Mouse (Mus musculus): ENCODE data around the gene Itih3. TPM values are rescaled to one million over a fixed set of nuclear protein-coding genes. Genes with fewer than 3 reads are reported as not detected.

Itih3 gene
- polyA plus RNA-seq, 1 experiment = 1.4 TPM

DNA sequence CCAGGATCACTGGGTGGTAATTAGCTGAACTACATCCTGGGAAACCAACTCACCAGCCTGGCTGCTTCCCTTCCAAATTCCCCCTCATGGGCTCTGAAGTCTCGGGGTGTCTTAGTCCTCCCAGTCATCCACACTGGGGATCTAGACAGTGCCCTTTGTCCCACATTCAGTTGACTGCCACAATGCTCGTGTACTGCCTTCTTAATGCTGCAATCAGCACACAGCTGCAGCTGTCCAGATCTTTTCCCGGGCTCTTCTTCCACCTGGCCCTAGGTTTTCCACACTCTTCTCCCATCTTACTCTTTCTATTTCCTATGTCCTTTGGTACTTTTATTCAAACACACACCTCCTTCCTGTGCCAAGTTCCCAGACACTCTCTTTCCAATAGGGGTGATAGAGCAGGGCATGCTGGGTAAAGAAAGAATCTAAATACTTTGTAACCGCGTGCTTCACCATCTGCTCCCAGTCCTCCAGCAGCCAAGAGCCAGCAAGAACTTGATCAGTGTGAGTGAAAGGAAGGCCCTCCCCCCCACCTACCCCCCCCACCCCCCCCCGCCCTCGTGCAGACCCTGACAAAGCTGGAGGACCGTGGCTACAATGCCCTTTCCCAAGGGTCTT, 1.4 kb downstream of the Itih3 start:
- no peaks in the 10 kb centered on the region for H3K27me3 ChIP-seq (ENCODE audit: control insufficient read depth, insufficient read depth, low read length)
- TF ChIP-seq POLR2A (IDR thresholded peaks at IDR 0.05; ENCODE audit: low read depth, low read length) (no peak), CTCF (IDR thresholded peaks at IDR 0.05; ENCODE audit: extremely low read depth, insufficient read depth, insufficient read length, insufficient replicate concordance) (no peak)
- H3K4me1 ChIP-seq (ENCODE audit: control insufficient read depth, insufficient read depth, insufficient read length) = no peaks in the 10 kb centered on the region
- H3K4me3 ChIP-seq (ENCODE audit: extremely low read depth, insufficient read depth, insufficient read length) = no peak overlapping the region
- H3K27ac ChIP-seq (ENCODE audit: insufficient read depth, low read length) = no peak overlapping the region
- WGBS = 67% methylated on average over 8 of the region's 8 CpGs
- H3K36me3 ChIP-seq (ENCODE audit: control insufficient read depth, insufficient read depth, low read length) = no peaks in the 10 kb centered on the region
- DNase-seq (ENCODE audit: low read depth in 1 of 2, low spot score in 2 of 2) = no peak

DNA sequence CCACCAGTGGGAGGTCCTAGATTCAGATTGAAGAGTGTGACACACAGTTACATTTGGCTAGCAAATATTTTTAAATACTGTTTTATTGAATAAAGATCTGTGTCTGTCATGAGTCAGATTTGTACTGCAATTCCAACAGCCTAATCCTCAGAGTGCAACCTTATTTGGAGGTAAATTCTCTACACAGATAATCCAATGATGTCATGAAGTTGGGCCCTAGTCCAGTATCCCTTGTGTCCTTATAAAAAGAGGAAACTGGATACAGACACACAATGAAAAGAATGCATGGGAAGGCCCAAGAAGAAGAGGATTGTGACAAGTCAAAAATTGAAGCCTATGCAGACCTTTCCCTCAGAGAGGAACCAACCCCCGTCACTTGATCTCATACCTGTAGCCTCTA, 7.0 kb downstream of the Itih3 start:
- TF ChIP-seq CTCF (IDR thresholded peaks at IDR 0.05; ENCODE audit: extremely low read depth, insufficient read depth, insufficient read length, insufficient replicate concordance) = no peak
- no peak for TF ChIP-seq POLR2A (IDR thresholded peaks at IDR 0.05; ENCODE audit: low read depth, low read length)
- no peaks in the 10 kb centered on the region for H3K27me3 ChIP-seq (ENCODE audit: control insufficient read depth, insufficient read depth, low read length)
- no peak overlapping the region for H3K4me3 ChIP-seq (ENCODE audit: extremely low read depth, insufficient read depth, insufficient read length)
- DNase-seq (ENCODE audit: low read depth in 1 of 2, low spot score in 2 of 2) = no peak
- 85% methylated on average over 1 of the region's 1 CpGs for WGBS
- H3K27ac ChIP-seq (ENCODE audit: insufficient read depth, low read length) = no peak overlapping the region
- H3K4me1 ChIP-seq (ENCODE audit: control insufficient read depth, insufficient read depth, insufficient read length) = no peaks in the 10 kb centered on the region
- no peaks in the 10 kb centered on the region for H3K36me3 ChIP-seq (ENCODE audit: control insufficient read depth, insufficient read depth, low read length)

- WGBS = 63% methylated on average over 5 of the region's 5 CpGs
- Histone ChIP-seq H3K4me3 (ENCODE audit: extremely low read depth, insufficient read depth, insufficient read length) (no peak overlapping the region), H3K4me1 (ENCODE audit: control insufficient read depth, insufficient read depth, insufficient read length) (no peaks in the 10 kb centered on the region), H3K36me3 (ENCODE audit: control insufficient read depth, insufficient read depth, low read length) (no peaks in the 10 kb centered on the region), H3K27me3 (ENCODE audit: control insufficient read depth, insufficient read depth, low read length) (no peaks in the 10 kb centered on the region), H3K27ac (ENCODE audit: insufficient read depth, low read length) (no peak overlapping the region)
- TF ChIP-seq CTCF (IDR thresholded peaks at IDR 0.05; ENCODE audit: extremely low read depth, insufficient read depth, insufficient read length, insufficient replicate concordance) (no peak), POLR2A (IDR thresholded peaks at IDR 0.05; ENCODE audit: low read depth, low read length) (no peak)
- no peak for DNase-seq (ENCODE audit: low read depth in 1 of 2, low spot score in 2 of 2)
These were observed 10.2 kb downstream of the Itih3 start for GRCm38 (mm10) chr14:30913404-30913803.

- Histone ChIP-seq H3K27ac (ENCODE audit: insufficient read depth, low read length) (no peak overlapping the region), H3K4me1 (ENCODE audit: control insufficient read depth, insufficient read depth, insufficient read length) (no peaks in the 10 kb centered on the region; the same call in 1 of the 2 replicates), H3K4me3 (ENCODE audit: extremely low read depth, insufficient read depth, insufficient read length) (no peak overlapping the region), H3K27me3 (ENCODE audit: control insufficient read depth, insufficient read depth, low read length) (no peaks in the 10 kb centered on the region), H3K36me3 (ENCODE audit: control insufficient read depth, insufficient read depth, low read length) (no peaks in the 10 kb centered on the region)
- TF ChIP-seq CTCF (IDR thresholded peaks at IDR 0.05; ENCODE audit: extremely low read depth, insufficient read depth, insufficient read length, insufficient replicate concordance) (no peak), POLR2A (IDR thresholded peaks at IDR 0.05; ENCODE audit: low read depth, low read length) (no peak)
- WGBS = 88% methylated on average over 8 of the region's 8 CpGs
- no peak for DNase-seq (ENCODE audit: low read depth in 1 of 2, low spot score in 2 of 2)
These were observed 10.9 kb downstream of the Itih3 start for GRCm38 (mm10) chr14:30912641-30913040.

DNA sequence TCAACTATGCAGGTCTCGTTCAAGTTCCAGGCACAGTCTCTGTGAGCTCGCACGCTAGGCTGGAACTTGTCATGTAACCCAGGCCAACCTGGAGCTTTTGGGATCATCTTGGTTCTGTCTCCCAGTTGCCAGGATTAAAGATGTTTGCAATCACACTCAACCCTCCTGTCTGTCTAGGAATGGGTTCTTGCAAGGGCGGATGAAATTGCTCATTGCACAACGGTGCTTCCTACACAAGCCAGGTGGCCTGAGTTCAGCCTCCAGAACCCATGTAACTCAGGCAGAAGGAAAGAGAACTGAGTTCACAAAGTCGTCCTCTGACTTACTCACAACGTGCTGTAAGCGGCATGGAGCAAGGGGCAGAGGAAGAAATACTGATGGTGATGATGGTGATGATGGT, 12.4 kb downstream of the Itih3 start:
- Histone ChIP-seq H3K36me3 (ENCODE audit: control insufficient read depth, insufficient read depth, low read length) (no peaks in the 10 kb centered on the region), H3K4me3 (ENCODE audit: extremely low read depth, insufficient read depth, insufficient read length) (no peak overlapping the region), H3K27ac (ENCODE audit: insufficient read depth, low read length) (no peak overlapping the region), H3K27me3 (ENCODE audit: control insufficient read depth, insufficient read depth, low read length) (no peaks in the 10 kb centered on the region), H3K4me1 (ENCODE audit: control insufficient read depth, insufficient read depth, insufficient read length) (no peaks in the 10 kb centered on the region; the same call in 1 of the 2 replicates)
- DNase-seq (ENCODE audit: low read depth in 1 of 2, low spot score in 2 of 2) = no peak
- WGBS = 88% methylated on average over 8 of the region's 8 CpGs
- no peak for TF ChIP-seq CTCF (IDR thresholded peaks at IDR 0.05; ENCODE audit: extremely low read depth, insufficient read depth, insufficient read length, insufficient replicate concordance)
- no peak for TF ChIP-seq POLR2A (IDR thresholded peaks at IDR 0.05; ENCODE audit: low read depth, low read length)

DNA sequence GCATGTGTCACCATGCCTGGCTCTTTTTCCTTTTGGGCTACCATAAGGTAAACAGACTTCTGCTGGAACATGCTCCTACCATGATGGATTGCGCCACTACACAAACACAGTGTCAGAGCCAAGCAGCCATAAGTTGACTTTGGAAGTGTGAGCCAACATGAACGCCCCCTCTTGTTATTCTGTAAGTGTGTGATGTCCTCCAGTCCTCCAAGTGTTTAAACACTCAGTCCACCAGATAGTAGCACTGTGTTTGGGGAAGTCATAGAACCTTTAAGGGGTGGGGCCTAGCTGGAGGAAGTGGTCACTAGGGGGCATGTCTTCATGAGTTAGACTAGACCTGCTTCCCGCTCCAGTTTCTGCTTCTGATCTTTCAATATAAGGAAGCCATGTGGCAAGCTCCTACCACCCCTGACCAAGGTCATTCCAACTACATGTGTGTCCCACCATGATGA, 15.7 kb downstream of the Itih3 start:
- no peak overlapping the region for H3K4me3 ChIP-seq (ENCODE audit: extremely low read depth, insufficient read depth, insufficient read length)
- DNase-seq (ENCODE audit: low read depth in 1 of 2, low spot score in 2 of 2) = peak; percentile 14 to 17
- 63% methylated on average over 3 of the region's 3 CpGs for WGBS
- H3K36me3 ChIP-seq (ENCODE audit: control insufficient read depth, insufficient read depth, low read length) = no peaks in the 10 kb centered on the region
- no peak for TF ChIP-seq CTCF (IDR thresholded peaks at IDR 0.05; ENCODE audit: extremely low read depth, insufficient read depth, insufficient read length, insufficient replicate concordance)
- no peak for TF ChIP-seq POLR2A (IDR thresholded peaks at IDR 0.05; ENCODE audit: low read depth, low read length)
- H3K27ac ChIP-seq (ENCODE audit: insufficient read depth, low read length) = no peak overlapping the region
- H3K27me3 ChIP-seq (ENCODE audit: control insufficient read depth, insufficient read depth, low read length) = no peaks in the 10 kb centered on the region
- no peaks in the 10 kb centered on the region; the same call in 1 of the 2 replicates for H3K4me1 ChIP-seq (ENCODE audit: control insufficient read depth, insufficient read depth, insufficient read length)

DNA sequence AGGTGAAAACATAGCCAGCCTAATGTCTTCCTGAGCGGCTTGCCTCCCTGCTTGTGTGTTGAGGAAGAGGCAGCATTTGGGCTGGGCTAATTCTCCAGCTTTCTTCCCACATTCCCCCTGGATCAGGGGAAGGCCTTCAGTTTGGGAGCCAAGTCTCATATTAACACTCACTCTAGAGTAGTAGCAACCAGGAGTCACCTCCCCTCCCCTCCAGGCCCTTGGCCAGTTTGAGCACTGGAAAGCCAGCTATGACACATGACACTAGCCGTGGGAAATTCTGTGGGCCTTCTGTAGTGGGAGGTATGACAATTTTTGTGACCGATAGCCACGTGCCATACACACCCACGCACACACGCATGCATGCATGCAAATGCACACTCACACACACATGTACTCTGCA, 17.6 kb downstream of the Itih3 start:
- Histone ChIP-seq H3K4me1 (ENCODE audit: control insufficient read depth, insufficient read depth, insufficient read length) (no peaks in the 10 kb centered on the region; the same call in 1 of the 2 replicates), H3K36me3 (ENCODE audit: control insufficient read depth, insufficient read depth, low read length) (no peaks in the 10 kb centered on the region), H3K27ac (ENCODE audit: insufficient read depth, low read length) (no peak overlapping the region), H3K4me3 (ENCODE audit: extremely low read depth, insufficient read depth, insufficient read length) (no peak overlapping the region), H3K27me3 (ENCODE audit: control insufficient read depth, insufficient read depth, low read length) (no peaks in the 10 kb centered on the region)
- TF ChIP-seq POLR2A (IDR thresholded peaks at IDR 0.05; ENCODE audit: low read depth, low read length) (no peak), CTCF (IDR thresholded peaks at IDR 0.05; ENCODE audit: extremely low read depth, insufficient read depth, insufficient read length, insufficient replicate concordance) (no peak)
- no peak for DNase-seq (ENCODE audit: low read depth in 1 of 2, low spot score in 2 of 2)
- 86% methylated on average over 6 of the region's 6 CpGs for WGBS
